Mouse (Mus musculus) right cerebral cortex, postnatal 36 days (tissue): ENCODE data around the gene March1.

Experiments
- DNase-seq, 2 experiments: peaks; one replicate each; pipeline ENCODE4 v3.0.0; 2022; ENCODE audit warnings: low spot score in 2 of 2, mixed read lengths in 1 of 2

March1 gene

DNA sequence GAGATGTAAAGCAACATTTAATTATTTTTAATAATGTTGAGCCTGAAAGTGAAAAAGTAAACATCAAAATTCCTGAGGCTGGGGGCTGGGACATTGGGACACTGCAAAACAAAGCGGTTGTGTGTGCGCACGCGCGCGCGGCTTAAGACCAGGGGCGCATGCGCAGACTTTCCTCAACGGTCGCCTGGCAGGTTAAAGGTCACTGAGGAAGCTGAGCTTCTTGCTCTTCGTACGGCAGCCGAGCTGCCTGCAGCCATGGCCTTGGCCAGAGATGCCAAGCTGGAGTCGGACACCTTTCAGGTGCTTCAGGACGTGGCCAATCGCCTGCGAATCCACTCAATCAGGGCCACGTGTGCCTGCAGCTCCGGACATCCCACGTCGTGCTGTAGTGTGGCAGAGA lies 893.8 kb downstream of the March1 start, which contains the start of gene Tktl2:
Gene Tktl2, plus strand, starts transcription at position 220 of the 400 bp plus-strand sequence.
- no peak for DNase-seq

DNA sequence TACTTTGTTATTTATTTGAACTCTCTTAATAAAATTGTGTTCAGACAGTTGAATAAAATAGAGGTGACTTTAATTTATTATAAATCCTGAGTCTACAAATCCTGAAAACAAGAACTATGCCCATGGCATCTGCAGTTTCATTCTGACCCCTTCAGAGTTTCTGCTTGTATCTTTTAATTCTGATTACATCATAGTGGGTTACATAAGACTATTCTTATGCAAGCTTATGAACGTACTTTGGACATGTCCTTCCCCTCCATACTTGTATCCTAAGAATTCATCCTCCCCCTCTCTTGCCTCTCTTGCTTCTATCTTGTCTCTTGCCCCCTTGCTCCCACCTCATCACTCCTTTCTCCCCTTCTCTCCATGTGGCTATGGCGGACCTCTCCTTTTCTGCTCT lies 901.4 kb downstream of the March1 start:
- no peak for DNase-seq

DNA sequence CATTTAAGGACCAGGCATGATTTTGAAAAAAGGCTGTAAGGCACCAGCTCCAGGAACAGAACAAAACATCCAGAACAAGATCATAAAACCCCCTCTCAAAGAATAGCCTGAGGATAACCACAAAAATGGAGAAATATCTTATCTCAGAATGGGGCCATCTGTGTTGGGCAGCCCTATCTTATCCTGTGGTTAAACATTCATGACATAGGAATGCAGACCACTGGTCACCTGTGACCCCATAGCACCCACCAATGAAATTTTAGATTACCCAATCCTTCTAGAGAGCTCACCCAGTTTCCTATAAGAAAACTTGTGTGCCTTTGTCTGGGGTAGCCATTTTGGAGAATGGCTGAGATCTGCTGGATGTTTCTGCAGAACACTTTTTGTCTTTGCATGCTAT lies 902.9 kb downstream of the March1 start:
- no peak for DNase-seq
